Mouse (Mus musculus): ENCODE data around the gene Nr1d1. TPM values are rescaled to one million over a fixed set of nuclear protein-coding genes. Genes with fewer than 3 reads are reported as not detected.

The Nr1d1 gene
- total and polyA plus RNA-seq, 3 experiments: 2.0 to 5.6 TPM; not detected in 1

DNA sequence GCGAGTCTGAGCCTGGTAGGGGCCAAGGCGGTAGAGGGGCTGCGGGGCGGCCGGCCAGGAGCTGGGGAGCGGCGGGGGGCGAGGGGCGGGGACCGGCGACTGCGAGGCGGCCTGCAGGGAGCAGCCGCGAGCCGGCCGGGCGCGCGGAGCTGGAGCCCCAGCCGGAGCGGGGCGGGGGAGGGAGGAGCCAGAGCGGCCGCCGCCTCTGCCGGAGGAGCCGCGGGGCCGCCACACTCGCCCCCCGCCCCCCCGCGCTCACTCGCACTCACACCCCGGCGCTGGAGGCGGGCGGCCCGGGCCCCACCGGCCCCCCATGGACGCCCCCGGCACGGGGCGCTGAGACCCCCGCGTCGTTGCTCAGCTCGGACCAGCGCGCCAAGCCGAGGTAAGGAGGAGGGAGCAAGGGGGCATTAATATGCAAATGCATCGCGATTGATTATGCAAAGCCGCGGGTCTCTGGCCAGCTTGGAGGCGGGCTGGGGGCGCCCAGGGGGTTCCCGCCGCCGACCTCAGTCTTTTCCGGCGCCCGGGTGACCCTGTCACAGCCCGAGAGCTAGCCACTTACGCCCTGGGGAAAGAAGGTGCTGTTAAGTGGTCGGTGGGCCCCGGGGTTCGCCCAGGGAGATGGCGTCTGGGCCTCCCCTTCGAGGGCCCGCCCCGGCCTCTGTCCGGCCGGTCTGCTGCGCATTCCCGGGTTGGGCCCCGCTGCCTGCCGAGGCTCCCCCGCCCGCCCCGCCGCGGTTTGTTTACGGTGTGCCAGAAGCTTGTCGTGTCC is 33.3 kb downstream of the Nr1d1 start (continued):
- no peak for TF ChIP-seq ZKSCAN1 (IDR thresholded peaks at IDR 0.05; ENCODE audit: low read depth, low read length)
- 0 out of 2 replicates have a peak, but pooled peaks have one; percentile 21 for TF ChIP-seq ZC3H11A (IDR thresholded peaks at IDR 0.05; ENCODE audit: low read depth, low read length)
- no peak for TF ChIP-seq UBTF (IDR thresholded peaks at IDR 0.05; ENCODE audit: borderline replicate concordance, insufficient read depth, low read depth, low read length)
- TF ChIP-seq CTCF (IDR thresholded peaks at IDR 0.05 in 2 of 3, conservative IDR thresholded peaks at IDR 0.05 in 1 of 3; ENCODE audit: control insufficient read depth in 1 of 3, insufficient read depth in 1 of 3, low read depth in 2 of 3, low read length in 3 of 3, poor library complexity in 1 of 3, severe bottlenecking in 1 of 3): peak in 2 of 3 experiments; percentile 27 to 75; a peak in 4 of 6 replicates
- no peak for TF ChIP-seq POLR2A (IDR thresholded peaks at IDR 0.05; ENCODE audit: control insufficient read depth in 1 of 2, insufficient read depth in 1 of 2, low read depth in 1 of 2, low read length in 2 of 2, poor library complexity in 1 of 2)
- TF ChIP-seq MAFK (IDR thresholded peaks at IDR 0.05; ENCODE audit: borderline replicate concordance, low read depth, low read length): no peak

DNA sequence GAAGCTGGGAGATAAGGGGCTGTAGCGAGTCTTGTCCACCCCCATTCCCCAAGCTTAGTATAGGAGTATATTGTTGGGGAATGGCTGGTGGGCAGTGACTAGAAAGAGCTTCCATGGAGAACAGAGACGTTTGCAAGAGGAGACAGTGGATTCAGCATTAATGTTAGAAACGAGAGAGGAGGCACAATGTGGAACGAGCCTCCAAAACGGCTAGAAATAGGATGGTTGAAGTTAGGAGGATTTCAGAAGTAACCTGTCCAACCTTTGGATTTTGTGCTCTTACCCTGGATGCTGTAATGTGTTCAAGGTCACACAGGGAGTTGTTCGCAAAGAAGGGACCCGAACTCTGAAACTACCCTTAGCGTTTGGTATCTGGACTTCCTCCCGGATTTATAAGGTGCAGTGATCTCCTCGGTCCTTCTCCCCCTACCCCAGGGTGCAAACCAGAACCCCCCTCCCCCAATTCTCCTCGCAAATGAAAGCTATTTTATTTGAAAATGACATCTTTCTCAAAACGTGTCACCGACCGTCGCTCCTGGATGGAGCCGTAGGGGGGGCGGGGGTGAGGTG is 34.0 kb downstream of the Nr1d1 start:
- peak overlapping the region; percentile 89 for H3K27ac ChIP-seq (ENCODE audit: control insufficient read depth, low read depth, low read length)
- no peaks in the 10 kb centered on the region for H3K9me3 ChIP-seq (replicated peaks; ENCODE audit: insufficient read depth, low read length)
- peak; percentile 81 for DNase-seq (ENCODE audit: low read depth, low spot score)
- H3K4me3 ChIP-seq (ENCODE audit: control insufficient read depth in 1 of 2, insufficient read depth in 1 of 2, low read depth in 2 of 2, low read length in 2 of 2): peak overlapping the region; percentile 59 to 86
- TF ChIP-seq ZMIZ1 (IDR thresholded peaks at IDR 0.05; ENCODE audit: low read depth, low read length): 0 out of 2 replicates have a peak, but pooled peaks have one; percentile 27
- peak; percentile 62; the same call in 1 of the 2 replicates for TF ChIP-seq TBP (IDR thresholded peaks at IDR 0.05; ENCODE audit: low read depth, low read length)
- TF ChIP-seq CHD2 (IDR thresholded peaks at IDR 0.05; ENCODE audit: low read length): no peak
- 0 out of 2 replicates have a peak, but pooled peaks have one; percentile 72 for TF ChIP-seq CHD1 (IDR thresholded peaks at IDR 0.05; ENCODE audit: low read depth, low read length)
- peak; percentile 6; the same call in 1 of the 2 replicates for TF ChIP-seq BHLHE40 (IDR thresholded peaks at IDR 0.05; ENCODE audit: borderline replicate concordance, low read depth, low read length)
- peak; percentile 28 for TF ChIP-seq MXI1 (IDR thresholded peaks at IDR 0.05; ENCODE audit: low read depth, low read length)
- TF ChIP-seq MAZ (IDR thresholded peaks at IDR 0.05; ENCODE audit: low read depth, low read length): no peak
- peak; percentile 19; the same call in 1 of the 2 replicates for TF ChIP-seq MAX (IDR thresholded peaks at IDR 0.05; ENCODE audit: low read length)
- H3K4me1 ChIP-seq (ENCODE audit: control insufficient read depth in 1 of 2, insufficient read depth in 2 of 2, low read length in 2 of 2): peaks cover 9 to 33% of the 10 kb centered on the region in 2 experiments
- peak overlapping the region; percentile 77 for H3K9ac ChIP-seq (ENCODE audit: control insufficient read depth, low read depth, low read length, poor library complexity, severe bottlenecking)
- H3K79me2 ChIP-seq (ENCODE audit: control insufficient read depth, insufficient read depth, low read length, poor library complexity): peaks cover 6% of the 10 kb centered on the region; the same call in 1 of the 2 replicates
- H3K27me3 ChIP-seq (ENCODE audit: control insufficient read depth in 1 of 2, insufficient read depth in 2 of 2, low read length in 2 of 2): no peaks in the 10 kb centered on the region
- H3K36me3 ChIP-seq (ENCODE audit: control insufficient read depth in 1 of 2, insufficient read depth in 2 of 2, low read length in 2 of 2): peaks cover 0 to 21% of the 10 kb centered on the region in 2 experiments; a peak in 2 of 4 replicates

DNA sequence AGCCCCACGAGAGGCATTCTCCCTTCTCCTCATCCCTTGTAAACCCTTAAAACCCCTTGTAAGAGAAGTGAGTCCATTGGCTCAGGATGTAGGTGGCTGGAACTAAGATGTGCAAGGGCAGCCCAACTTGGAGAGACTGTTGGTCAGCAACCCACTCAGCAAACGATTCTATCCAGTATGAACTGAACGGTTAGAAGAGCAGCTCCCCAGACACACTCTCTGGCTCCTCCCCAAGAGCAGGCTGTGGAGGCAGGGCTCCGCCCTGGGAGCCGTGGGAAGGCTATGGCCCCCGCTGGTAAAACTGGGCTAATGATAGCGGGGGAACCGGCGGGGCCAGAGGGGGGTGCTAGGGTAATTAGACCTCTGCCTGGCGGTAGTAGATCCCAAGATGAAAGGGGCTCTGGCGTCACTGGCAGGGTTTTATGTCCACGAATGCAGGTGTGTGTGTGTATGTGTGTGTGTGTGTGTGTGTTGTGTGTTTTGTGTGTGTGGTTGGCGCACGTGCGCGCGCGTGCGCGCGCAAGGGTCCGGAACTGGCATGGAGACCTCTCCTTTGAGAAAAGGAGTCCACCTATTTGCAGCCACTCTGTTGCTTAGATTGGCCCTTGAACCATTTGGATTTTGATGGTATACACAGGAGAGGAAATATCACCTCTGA is 34.6 kb downstream of the Nr1d1 start, which contains the start of gene Thra:
TSS of gene Thra (plus strand) at position 246 of the 658 bp plus-strand sequence.
- no peaks in the 10 kb centered on the region for H3K9me3 ChIP-seq (replicated peaks; ENCODE audit: insufficient read depth, low read length)
- DNase-seq (ENCODE audit: low read depth, low spot score): peak; percentile 94
- H3K9ac ChIP-seq (ENCODE audit: control insufficient read depth, low read depth, low read length, poor library complexity, severe bottlenecking): peak within 1 kb of the TSS; percentile 77
- peak within 1 kb of the TSS; percentile 89 for H3K27ac ChIP-seq (ENCODE audit: control insufficient read depth, low read depth, low read length)
- H3K4me3 ChIP-seq (ENCODE audit: control insufficient read depth in 1 of 2, insufficient read depth in 1 of 2, low read depth in 2 of 2, low read length in 2 of 2): peak within 1 kb of the TSS; percentile 59 to 86
- peaks cover 9 to 32% of the 10 kb centered on the region in 2 experiments for H3K4me1 ChIP-seq (ENCODE audit: control insufficient read depth in 1 of 2, insufficient read depth in 2 of 2, low read length in 2 of 2)
- H3K79me2 ChIP-seq (ENCODE audit: control insufficient read depth, insufficient read depth, low read length, poor library complexity): peaks cover 6% of the 10 kb centered on the region; the same call in 1 of the 2 replicates
- H3K27me3 ChIP-seq (ENCODE audit: control insufficient read depth in 1 of 2, insufficient read depth in 2 of 2, low read length in 2 of 2): no peaks in the 10 kb centered on the region
- H3K36me3 ChIP-seq (ENCODE audit: control insufficient read depth in 1 of 2, insufficient read depth in 2 of 2, low read length in 2 of 2): peaks cover 0 to 21% of the 10 kb centered on the region in 2 experiments; a peak in 2 of 4 replicates
- TF ChIP-seq MEF2A (IDR thresholded peaks at IDR 0.05; ENCODE audit: extremely low read depth, insufficient replicate concordance, low read depth, low read length, poor library complexity, severe bottlenecking) (no peak), MAX (IDR thresholded peaks at IDR 0.05; ENCODE audit: low read length) (peak; percentile 92), RCOR1 (IDR thresholded peaks at IDR 0.05; ENCODE audit: low read depth, low read length) (peak; percentile 7; the same call in 1 of the 2 replicates), KAT2A (conservative IDR thresholded peaks at IDR 0.05; ENCODE audit: low read depth, low read length) (no peak; the same call in 1 of the 2 replicates), CHD2 (IDR thresholded peaks at IDR 0.05; ENCODE audit: low read length) (no peak), CHD1 (IDR thresholded peaks at IDR 0.05; ENCODE audit: low read depth, low read length) (no peak), ZC3H11A (IDR thresholded peaks at IDR 0.05; ENCODE audit: low read depth, low read length) (peak; percentile 16; the same call in 1 of the 2 replicates), POLR2A (IDR thresholded peaks at IDR 0.05; ENCODE audit: control insufficient read depth in 1 of 2, insufficient read depth in 1 of 2, low read depth in 1 of 2, low read length in 2 of 2, poor library complexity in 1 of 2) (peak in 1 of 2 experiments; percentile 90), HCFC1 (IDR thresholded peaks at IDR 0.05; ENCODE audit: low read depth, low read length) (peak; percentile 56), POLR2AphosphoS5 (IDR thresholded peaks at IDR 0.05; ENCODE audit: borderline replicate concordance, low read depth, low read length) (no peak), UBTF (IDR thresholded peaks at IDR 0.05; ENCODE audit: borderline replicate concordance, insufficient read depth, low read depth, low read length) (no peak), BHLHE40 (IDR thresholded peaks at IDR 0.05; ENCODE audit: borderline replicate concordance, low read depth, low read length) (peak; percentile 97), TAL1 (IDR thresholded peaks at IDR 0.05; ENCODE audit: low read length) (no peak), MAZ (IDR thresholded peaks at IDR 0.05; ENCODE audit: low read depth, low read length) (peak; percentile 89; the same call in 1 of the 2 replicates), GATA1 (IDR thresholded peaks at IDR 0.05; ENCODE audit: low read depth, low read length) (no peak), MXI1 (IDR thresholded peaks at IDR 0.05; ENCODE audit: low read depth, low read length) (peak; percentile 92), SIN3A (IDR thresholded peaks at IDR 0.05; ENCODE audit: low read length) (peak; percentile 62; the same call in 1 of the 2 replicates)

All from MEL (cell line).